ENCODE assay signal across 11 mouse cellular contexts in the genomic region with DNA sequence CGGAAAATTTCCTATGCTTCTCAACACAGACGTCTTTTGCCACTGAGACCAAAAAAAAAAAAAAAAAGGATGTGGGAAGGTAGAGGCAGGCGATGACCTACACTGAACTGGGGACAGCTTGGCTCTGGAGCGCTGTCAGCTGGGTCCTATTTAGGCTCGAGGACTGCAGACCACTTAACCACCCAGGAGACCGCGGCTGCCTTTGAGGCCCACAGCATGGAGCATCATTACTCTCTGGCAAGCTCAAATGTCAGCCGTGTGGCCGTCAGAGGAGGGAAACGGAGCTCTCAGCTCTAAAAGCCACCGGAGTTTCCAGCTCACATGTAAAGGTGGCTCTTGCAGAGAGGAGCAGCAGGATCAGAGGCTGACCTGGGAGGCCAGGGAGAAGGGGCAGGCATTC. TPM values are rescaled to one million over a fixed set of nuclear protein-coding genes. Genes with fewer than 3 reads are reported as not detected.
DNase-seq lines count a peak whose midpoint lies in the region; ATAC-seq lines count a peak whose summit lies in the region.
"Had no signal": no experiment of that assay in that cellular context is flagged by ENCODE, and none has a peak within 500 bp of the region (broad histone marks: within the 10 kb centered on the region; RNA-seq: fewer than 3 reads in every experiment).

No protein-coding gene starts in this region.

- H3K4me2 ChIP-seq in heart, embryonic 11.5 days, result peak overlapping the region; percentile 4; the same call in 1 of the 2 replicates
- peak overlapping the region; percentile 28 for H3K4me2 ChIP-seq in forebrain, embryonic 13.5 days
- H3K4me2 ChIP-seq in limb, embryonic 11.5 days (ENCODE audit: low read depth, severe bottlenecking), result peak overlapping the region; percentile 10

- 13% methylated on average over 11 of the region's 11 CpGs for WGBS in heart, embryonic 11.5 days (ENCODE audit: insufficient replicate concordance)
- 5% methylated on average over 11 of the region's 11 CpGs for WGBS in forebrain, embryonic 13.5 days
- under 1% methylated on average over 11 of the region's 11 CpGs for WGBS in limb, embryonic 11.5 days

- H3K27me3 ChIP-seq in heart, embryonic 11.5 days (ENCODE audit: control insufficient read depth, insufficient read depth, low read length), result peaks cover 13% of the 10 kb centered on the region
- H3K27me3 ChIP-seq in forebrain, embryonic 13.5 days, result peaks cover 16% of the 10 kb centered on the region; the same call in 1 of the 2 replicates
- H3K27me3 ChIP-seq in limb, embryonic 11.5 days (ENCODE audit: control insufficient read depth, insufficient read depth, low read length), result no peaks in the 10 kb centered on the region

- no peaks in the 10 kb centered on the region for H3K36me3 ChIP-seq in heart, embryonic 11.5 days (ENCODE audit: control insufficient read depth, insufficient read depth, low read length)
- no peaks in the 10 kb centered on the region for H3K36me3 ChIP-seq in forebrain, embryonic 13.5 days (ENCODE audit: poor library complexity, severe bottlenecking)
- no peaks in the 10 kb centered on the region for H3K36me3 ChIP-seq in limb, embryonic 11.5 days (ENCODE audit: control insufficient read depth, insufficient read depth, low read length)

- no peak for ATAC-seq in heart, embryonic 11.5 days (replicated peaks; ENCODE audit: insufficient number of reproducible peaks, low FRiP score, low TSS enrichment)
- ATAC-seq in forebrain, embryonic 13.5 days, result 0 out of 2 replicates have a peak, but pooled peaks have one; percentile 57
- ATAC-seq in limb, embryonic 11.5 days (ENCODE audit: insufficient number of reproducible peaks, low FRiP score, low TSS enrichment, low read depth), result peak; percentile 74; the same call in 1 of the 2 replicates

- H3K9me3 ChIP-seq in heart, embryonic 11.5 days (replicated peaks; ENCODE audit: control insufficient read depth, low read length), result no peaks in the 10 kb centered on the region
- H3K9me3 ChIP-seq in forebrain, embryonic 13.5 days (replicated peaks), result no peaks in the 10 kb centered on the region
- no peaks in the 10 kb centered on the region for H3K9me3 ChIP-seq in limb, embryonic 11.5 days (ENCODE audit: control insufficient read depth, low read length)

- H3K4me3 ChIP-seq in heart, embryonic 11.5 days (ENCODE audit: low read depth, low read length), result no peak overlapping the region
- H3K4me3 ChIP-seq in forebrain, embryonic 13.5 days, result no peak overlapping the region
- H3K4me3 ChIP-seq in limb, embryonic 11.5 days (ENCODE audit: low read depth, low read length), result no peak overlapping the region

- intact Hi-C loops in heart, postnatal 36 days (cut with DNase I), result no loop called here

- DNase-seq in heart, postnatal 36 days, result no peak
- peak; percentile 87 for DNase-seq in limb, embryonic 11.5 days (ENCODE audit: low spot score)
- peak; percentile 62 for DNase-seq in retina, embryonic 14.5 days (ENCODE audit: low spot score)
- no peak for DNase-seq in natural killer cell, adult 2 months (ENCODE audit: low spot score in 2 of 2)
- DNase-seq in lung, postnatal 10 days, result no peak
- no peak for DNase-seq in spleen, postnatal 14 days (ENCODE audit: low spot score in 2 of 2)
- DNase-seq: gastrocnemius, postnatal 25 days; kidney, adult 2 months had no signal

- peaks cover 13% of the 10 kb centered on the region for H3K4me1 ChIP-seq in heart, embryonic 11.5 days (ENCODE audit: control insufficient read depth, insufficient read depth, low read length)
- peaks cover 21% of the 10 kb centered on the region for H3K4me1 ChIP-seq in forebrain, embryonic 13.5 days
- peaks cover 76% of the 10 kb centered on the region for H3K4me1 ChIP-seq in limb, embryonic 11.5 days (ENCODE audit: control insufficient read depth, insufficient read depth, low read length)

- H3K27ac ChIP-seq in heart, embryonic 11.5 days (ENCODE audit: low read depth, low read length), result no peak overlapping the region
- peak overlapping the region; percentile 25; the same call in 1 of the 2 replicates for H3K27ac ChIP-seq in forebrain, embryonic 13.5 days
- H3K27ac ChIP-seq in limb, embryonic 11.5 days (replicated peaks; ENCODE audit: low read depth, low read length), result peak overlapping the region; percentile 96
- H3K27ac ChIP-seq: macrophage had no signal

- H3K9ac ChIP-seq in heart, embryonic 11.5 days (ENCODE audit: low read depth, low read length), result no peak overlapping the region
- H3K9ac ChIP-seq in forebrain, embryonic 13.5 days, result no peak overlapping the region
- H3K9ac ChIP-seq in limb, embryonic 11.5 days (ENCODE audit: low read length), result peak overlapping the region; percentile 40

RNA-seq across cellular contexts. Expression of gene Scube1, which starts 46.2 kb away (rescaled TPM):
- polyA plus RNA-seq in heart, embryonic 11.5 days (2014; fragmentation: Nextera tagmentation; extraction: Ambion mirVana), result 9.3 and 10.2 TPM in 2 replicates
- total RNA-seq in heart, postnatal 36 days (2021), result 1 to 10 TPM; 1.3 TPM
- polyA plus RNA-seq in forebrain, embryonic 13.5 days (2015; fragmentation: Nextera tagmentation; extraction: Ambion mirVana), result 10.7 and 13.0 TPM in 2 replicates
- polyA plus RNA-seq in limb, embryonic 11.5 days (2014; fragmentation: Nextera tagmentation; extraction: Ambion mirVana), result 62.3 and 70.9 TPM in 2 replicates
- polyA plus RNA-seq: macrophage had no signal

Comparison
In these comparisons a context has a peak if more than half of its experiments do, and no peak if none do; other contexts are left out.
1. DNase-seq: peak in limb, embryonic 11.5 days (single experiment) and retina, embryonic 14.5 days (single experiment); none in heart, postnatal 36 days (0 of 2), natural killer cell, adult 2 months (0 of 2), lung, postnatal 10 days (single experiment) and spleen, postnatal 14 days (0 of 2).
2. Peak in every context shown above with its lines, with median percentiles within 50 percentile points of each other: H3K4me2 ChIP-seq.